8 mouse cellular contexts compared by ENCODE assay signal in the genomic region with DNA sequence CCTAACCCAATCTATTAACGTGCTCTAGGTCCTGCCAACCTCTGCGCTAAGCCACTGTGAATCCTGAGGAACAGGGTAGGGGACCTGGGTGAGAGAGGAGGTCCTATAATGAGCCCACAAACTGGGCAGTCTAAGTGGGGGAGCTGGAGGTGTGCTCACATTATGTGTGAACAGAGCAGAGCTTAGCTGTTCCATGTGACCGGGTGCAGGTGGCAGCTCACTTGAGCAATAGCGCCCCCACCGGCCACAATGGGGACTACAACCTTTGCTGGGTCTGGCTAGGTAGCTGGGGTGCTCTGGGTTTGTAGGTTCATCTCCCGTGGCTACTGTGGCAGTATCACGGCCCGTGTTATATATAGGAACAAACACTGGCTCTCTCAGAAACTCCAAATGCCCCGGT. TPM values are rescaled to one million over a fixed set of nuclear protein-coding genes. Genes with fewer than 3 reads are reported as not detected.
DNase-seq lines count a peak whose midpoint lies in the region; ATAC-seq lines count a peak whose summit lies in the region.

No protein-coding gene starts in this region.

- H3K9ac ChIP-seq in midbrain, embryonic 12.5 days (replicated peaks): no peak overlapping the region

- 54% methylated on average over 9 of the region's 9 CpGs for WGBS in midbrain, embryonic 12.5 days
- 65% methylated on average over 9 of the region's 9 CpGs for WGBS in midbrain, embryonic 10.5 days

- no peaks in the 10 kb centered on the region for H3K36me3 ChIP-seq in midbrain, embryonic 12.5 days
- H3K36me3 ChIP-seq in midbrain, embryonic 10.5 days: no peaks in the 10 kb centered on the region

- no peak overlapping the region for H3K27ac ChIP-seq in midbrain, embryonic 12.5 days (replicated peaks)
- H3K27ac ChIP-seq in midbrain, embryonic 10.5 days (replicated peaks): no peak overlapping the region

- H3K27me3 ChIP-seq in midbrain, embryonic 12.5 days: no peaks in the 10 kb centered on the region
- 0 out of 2 replicates have a peak, but pooled peaks cover 7% of the 10 kb centered on the region for H3K27me3 ChIP-seq in midbrain, embryonic 10.5 days (ENCODE audit: low read depth, poor library complexity, severe bottlenecking)

- ATAC-seq in midbrain, embryonic 12.5 days (ENCODE audit: low FRiP score, low read depth): peak; percentile 36; the same call in 1 of the 2 replicates
- peak; percentile 52; the same call in 1 of the 2 replicates for ATAC-seq in monocyte, adult 5-6 weeks (replicated peaks; ENCODE audit: insufficient number of reproducible peaks, low FRiP score, low TSS enrichment, poor library complexity, severe bottlenecking)

- H3K4me3 ChIP-seq in midbrain, embryonic 12.5 days: no peak overlapping the region
- no peak overlapping the region for H3K4me3 ChIP-seq in midbrain, embryonic 10.5 days

- peaks cover 16% of the 10 kb centered on the region; the same call in 1 of the 2 replicates for H3K4me1 ChIP-seq in midbrain, embryonic 12.5 days
- H3K4me1 ChIP-seq in midbrain, embryonic 10.5 days: peaks cover 22% of the 10 kb centered on the region

- intact Hi-C loops in left cerebral cortex, postnatal 10 days (cut with DNase I): no loop called here

- DNase-seq in adrenal gland, postnatal 36 days: peak; percentile 35 to 49
- no peak for DNase-seq in adrenal gland, adult 18-20 months (ENCODE audit: low spot score in 2 of 2)
- DNase-seq in midbrain, embryonic 10.5 days (ENCODE audit: low spot score): no peak
- DNase-seq in induced T-regulatory cell, adult 2 months (ENCODE audit: low read depth): peak; percentile 57
- no peak for DNase-seq in left cerebral cortex, postnatal 10 days (ENCODE audit: extremely low spot score in 1 of 2, low spot score in 2 of 2)
- no peak for DNase-seq in ovary, adult 18-20 months (ENCODE audit: low spot score)

- no peak overlapping the region for H3K4me2 ChIP-seq in midbrain, embryonic 12.5 days (replicated peaks)

- no peaks in the 10 kb centered on the region for H3K9me3 ChIP-seq in midbrain, embryonic 12.5 days
- no peaks in the 10 kb centered on the region for H3K9me3 ChIP-seq in midbrain, embryonic 10.5 days (replicated peaks)

RNA-seq across cellular contexts. Expression of gene Gal, which starts 22.5 kb away (rescaled TPM):
- 10 to 100 TPM; 36.3 to 93.3 TPM for total RNA-seq in adrenal gland, postnatal 36 days (2021)
- total RNA-seq in adrenal gland, adult 18-20 months (2021): 10 to 100 TPM; 56.8 to 67.0 TPM
- polyA plus RNA-seq in midbrain, embryonic 12.5 days (2016; fragmentation: Nextera tagmentation; extraction: Ambion mirVana): 1.4 and 1.6 TPM in 2 replicates
- 4.4 and 6.1 TPM in 2 replicates for polyA plus RNA-seq in midbrain, embryonic 10.5 days (2016; fragmentation: Nextera tagmentation; extraction: Ambion mirVana)
- total RNA-seq in monocyte, adult 5-6 weeks (2017): not detected in 3 replicates
- 1 to 10 TPM; 1.3 to 2.0 TPM for total RNA-seq in left cerebral cortex, postnatal 10 days (2021)

RNA-seq across cellular contexts. Expression of gene Tesmin, which starts 48.2 kb away (rescaled TPM):
- total RNA-seq in adrenal gland, postnatal 36 days (2021): under 1 TPM; 0.73 to 0.92 TPM
- total RNA-seq in adrenal gland, adult 18-20 months (2021): under 1 TPM; 0.17 to 0.26 TPM
- 0.18 and 0.26 TPM in 2 replicates for polyA plus RNA-seq in midbrain, embryonic 12.5 days (2016; fragmentation: Nextera tagmentation; extraction: Ambion mirVana)
- 0.12 and 0.25 TPM in 2 replicates for polyA plus RNA-seq in midbrain, embryonic 10.5 days (2016; fragmentation: Nextera tagmentation; extraction: Ambion mirVana)
- total RNA-seq in monocyte, adult 5-6 weeks (2017): 1.7 to 4.3 TPM (median 2.6 TPM) in 3 replicates
- total RNA-seq in left cerebral cortex, postnatal 10 days (2021): under 1 TPM; 0.30 to 0.41 TPM

Comparison
In these comparisons a context has a peak if more than half of its experiments do, and no peak if none do; other contexts are left out.
1. DNase-seq: peak in adrenal gland, postnatal 36 days (2 of 2) and induced T-regulatory cell, adult 2 months (single experiment); none in adrenal gland, adult 18-20 months (0 of 2), midbrain, embryonic 10.5 days (single experiment), left cerebral cortex, postnatal 10 days (0 of 2) and ovary, adult 18-20 months (single experiment).
2. RNA of gene Gal, which starts 22.5 kb away (total RNA-seq): 36.3 to 93.3 TPM in adrenal gland, postnatal 36 days and 56.8 to 67.0 TPM in adrenal gland, adult 18-20 months; 1.3 to 2.0 TPM in left cerebral cortex, postnatal 10 days and not detected in monocyte, adult 5-6 weeks; every median in the first group is over 10 times any median in the second.